Mouse (Mus musculus) midbrain, postnatal 0 days (tissue): ENCODE measurements around the gene Commd8. TPM values are rescaled to one million over a fixed set of nuclear protein-coding genes. Genes with fewer than 3 reads are reported as not detected.

ENCODE experiments used
- ATAC-seq: fragments of 200-750 bp; cut with Nextera tagmentation; 2 replicates; pipeline ENCODE4 v1.8.0; 2017; ENCODE audit warnings: moderate number of reproducible peaks, mild to moderate bottlenecking, moderate TSS enrichment, moderate library complexity; ENCODE audit not compliant: low FRiP score
- DNase-seq: peaks from one replicate; pipeline ENCODE4 v3.0.0-alpha.2; 2015; ENCODE audit warnings: low spot score
- H3K27ac ChIP-seq: fragments of 300-500 bp; sonication (generic); 2 replicates; pipeline ENCODE4 v1.5.1; 2014; ENCODE audit warnings: low read depth, mild to moderate bottlenecking, low read length, mixed read lengths
- H3K27me3 ChIP-seq: fragments of 300-500 bp; sonication (generic); 2 replicates; pipeline ENCODE4 v1.6.1; 2014; ENCODE audit warnings: low read length, control low read depth, mixed read lengths; ENCODE audit not compliant: insufficient read depth
- H3K36me3 ChIP-seq: fragments of 300-500 bp; sonication (generic); 2 replicates; pipeline ENCODE4 v1.6.1; 2014; ENCODE audit warnings: low read length, control low read depth, mixed read lengths; ENCODE audit not compliant: insufficient read depth
- H3K4me1 ChIP-seq: fragments of 300-500 bp; sonication (generic); 2 replicates; pipeline ENCODE4 v1.6.1; 2014; ENCODE audit warnings: mild to moderate bottlenecking, control low read depth, antibody characterized with exemption, low read length, mixed read lengths; ENCODE audit not compliant: insufficient read depth
- H3K4me2 ChIP-seq: fragments of 300-500 bp; sonication (generic); 2 replicates; pipeline ENCODE4 v1.6.1; 2014; ENCODE audit warnings: low read depth, mild to moderate bottlenecking, low read length, mixed read lengths; ENCODE audit not compliant: poor library complexity, severe bottlenecking
- H3K4me3 ChIP-seq: fragments of 300-500 bp; sonication (generic); 2 replicates; pipeline ENCODE4 v1.5.1; 2014; ENCODE audit warnings: low read depth, mild to moderate bottlenecking, low read length, moderate library complexity
- H3K9ac ChIP-seq: fragments of 300-500 bp; sonication (generic); replicated peaks from 2 replicates; pipeline ENCODE4 v1.6.1; 2014; ENCODE audit warnings: mild to moderate bottlenecking, low read length, moderate library complexity, mixed read lengths; ENCODE audit not compliant: poor library complexity, severe bottlenecking
- H3K9me3 ChIP-seq: fragments of 300-500 bp; sonication (generic); 2 replicates; pipeline ENCODE4 v1.6.1; 2016; ENCODE audit warnings: low read length, control low read depth
- CTCF ChIP-seq: IDR thresholded peaks from 2 replicates; pipeline ENCODE4 v1.5.1; 2016; ENCODE audit warnings: antibody characterized with exemption, mild to moderate bottlenecking
- WGBS: fragments of 180-500 bp; shearing (Covaris S2); extraction: QIAGEN DNeasy Blood & Tissue Kit; methylation state at CpG from one replicate; pipeline ENCODE4 v1.1.7; 2014; 5-methylcytosine and 5-hydroxymethylcytosine counted together
- polyA plus RNA-seq: library from polyadenylated mRNA; unstranded; fragments of >200 nt; fragmentation: Nextera tagmentation; extraction: Ambion mirVana; gene quantifications from 2 replicates; pipeline ENCODE4 v1.2.1, GENCODE M21; 2015
- total RNA-seq: library from RNA; depleted of rRNA; stranded (reverse); fragments of >200 nt; gene quantifications from 2 replicates; pipeline ENCODE4 v1.2.3, GENCODE M21; 2014

Gene Commd8
- total and polyA plus RNA-seq, 2 experiments from 2014 or later: 23.9 to 146 TPM

DNA sequence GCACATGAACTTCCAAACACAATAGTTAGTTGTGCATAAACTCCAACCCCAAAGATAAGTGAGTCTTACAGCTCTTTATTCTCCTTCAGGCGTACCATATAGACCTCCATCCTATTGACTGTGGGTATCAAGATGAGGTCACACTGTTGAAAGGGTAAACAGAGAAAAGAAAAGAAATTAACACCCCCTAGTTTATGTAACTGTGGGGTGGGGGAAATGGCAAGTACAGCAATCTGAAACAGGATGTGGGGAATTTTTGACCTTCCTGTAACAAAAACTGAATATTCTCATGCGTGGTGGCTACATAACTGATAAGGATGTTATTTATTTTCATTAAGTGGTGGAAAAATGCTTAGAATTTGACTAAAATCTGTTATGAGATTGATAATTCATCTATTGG is 36.5 kb upstream of the Commd8 start:
- ATAC-seq: no peak
- no peak overlapping the region for H3K9ac ChIP-seq
- TF ChIP-seq CTCF: no peak
- no peaks in the 10 kb centered on the region for H3K36me3 ChIP-seq
- no peaks in the 10 kb centered on the region for H3K27me3 ChIP-seq
- DNase-seq: no peak
- no peak overlapping the region; the same call in 1 of the 2 replicates for H3K4me3 ChIP-seq
- H3K9me3 ChIP-seq: no peaks in the 10 kb centered on the region
- 0 out of 2 replicates have a peak overlapping the region, but pooled peaks have one; percentile 83 for H3K4me2 ChIP-seq
- H3K27ac ChIP-seq: no peak overlapping the region
- H3K4me1 ChIP-seq: no peaks in the 10 kb centered on the region
- 86% methylated on average over 2 of the region's 2 CpGs for WGBS

DNA sequence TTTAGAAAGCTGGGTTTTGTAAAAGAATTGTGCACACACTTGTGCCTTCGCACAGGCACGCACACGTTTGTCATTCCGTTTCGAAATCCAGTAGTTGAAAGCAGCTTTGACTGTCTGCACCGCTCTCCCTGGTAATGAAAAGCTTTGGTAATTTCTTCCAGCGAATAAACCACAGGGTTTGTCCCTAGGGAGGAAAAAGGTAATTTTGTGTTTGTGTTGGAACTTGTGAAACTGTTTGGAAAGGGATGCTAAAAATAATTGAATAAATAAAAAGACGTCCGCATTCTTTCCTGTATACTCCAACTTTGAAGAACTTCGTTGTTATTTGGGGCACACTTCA is 35.7 kb upstream of the Commd8 start:
- peak overlapping the region; percentile 54 for H3K9ac ChIP-seq
- ATAC-seq (no peak), DNase-seq (peak; percentile 23)
- no peak overlapping the region for H3K27ac ChIP-seq
- no peaks in the 10 kb centered on the region for H3K4me1 ChIP-seq
- no peaks in the 10 kb centered on the region for H3K36me3 ChIP-seq
- no peaks in the 10 kb centered on the region for H3K9me3 ChIP-seq
- H3K4me2 ChIP-seq: peak overlapping the region; percentile 83
- H3K4me3 ChIP-seq: peak overlapping the region; percentile 74
- no peak for TF ChIP-seq CTCF
- WGBS: 6% methylated on average over 10 of the region's 10 CpGs
- H3K27me3 ChIP-seq: no peaks in the 10 kb centered on the region

DNA sequence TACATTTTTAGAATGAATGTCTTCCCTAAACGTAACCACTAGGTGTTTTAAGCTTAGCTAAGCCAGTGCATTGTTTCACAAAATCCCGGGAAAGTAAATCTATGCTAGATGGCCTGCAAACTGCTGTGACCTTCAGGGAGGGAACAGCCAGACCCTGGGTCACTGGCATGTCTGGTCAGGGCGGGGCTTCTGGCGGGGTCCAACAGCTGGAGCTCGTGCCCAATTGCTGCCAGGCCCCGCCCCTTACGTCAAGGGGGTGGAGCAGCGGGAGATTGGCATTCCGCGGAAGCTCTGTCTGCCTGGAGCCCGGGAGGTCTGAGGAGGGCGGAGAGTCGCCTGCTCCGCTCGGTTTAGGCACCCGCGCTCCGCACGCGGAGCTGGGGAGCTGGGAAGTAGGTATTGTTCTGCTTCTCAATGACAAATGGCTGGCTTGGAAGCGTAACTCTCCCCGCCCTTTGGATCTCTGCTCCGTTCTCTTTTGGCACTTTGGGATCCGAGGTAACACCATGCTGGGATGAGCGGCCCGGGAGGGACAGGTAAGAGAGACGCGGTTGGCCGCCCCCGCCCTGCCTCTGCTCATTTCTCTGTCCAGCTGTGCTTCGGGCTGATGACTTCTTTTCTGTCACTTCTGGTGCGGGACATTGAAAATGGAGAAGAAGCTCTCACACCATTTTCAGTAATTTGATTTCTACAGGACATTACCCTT is 35.2 kb upstream of the Commd8 start:
- WGBS: under 1% methylated on average over 32 of the region's 32 CpGs
- 0 out of 2 replicates have a peak overlapping the region, but pooled peaks have one; percentile 38 for H3K27ac ChIP-seq

DNA sequence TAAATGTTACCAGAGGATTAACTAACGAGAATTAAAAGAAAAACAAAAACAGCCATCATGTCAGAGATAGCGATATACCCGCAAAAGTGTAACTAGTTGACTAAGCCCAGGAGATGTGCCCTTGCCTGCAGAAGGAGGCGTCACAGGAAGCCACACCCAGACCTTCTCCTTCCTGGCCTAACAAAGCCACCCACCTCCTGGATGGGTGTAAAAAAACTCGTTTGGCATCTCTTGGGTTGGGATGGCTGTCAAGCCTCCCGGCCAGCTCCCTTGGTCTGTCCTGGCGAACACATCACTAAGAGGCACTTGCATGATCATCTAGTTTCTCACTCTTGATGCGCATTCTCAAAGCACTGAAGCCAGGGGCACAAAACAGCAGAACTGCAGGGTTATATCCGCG is 34.0 kb upstream of the Commd8 start:
- Histone ChIP-seq H3K27ac (no peak overlapping the region), H3K27me3 (no peaks in the 10 kb centered on the region), H3K9me3 (no peaks in the 10 kb centered on the region), H3K4me1 (no peaks in the 10 kb centered on the region), H3K4me3 (no peak overlapping the region), H3K9ac (no peak overlapping the region), H3K4me2 (peak overlapping the region; percentile 4; the same call in 1 of the 2 replicates), H3K36me3 (no peaks in the 10 kb centered on the region)
- no peak for DNase-seq
- 47% methylated on average over 10 of the region's 10 CpGs for WGBS
- no peak for ATAC-seq
- TF ChIP-seq CTCF: no peak

More for the DNA sequence above, 35.2 kb upstream of the Commd8 start:
- no peaks in the 10 kb centered on the region for H3K27me3 ChIP-seq
- peak overlapping the region; percentile 54 for H3K9ac ChIP-seq
- no peaks in the 10 kb centered on the region for H3K9me3 ChIP-seq
- peak; percentile 35 for TF ChIP-seq CTCF
- no peaks in the 10 kb centered on the region for H3K36me3 ChIP-seq
- peak overlapping the region; percentile 83 for H3K4me2 ChIP-seq
- peak; percentile 94 for ATAC-seq
- no peaks in the 10 kb centered on the region for H3K4me1 ChIP-seq
- peak overlapping the region; percentile 74 for H3K4me3 ChIP-seq
- DNase-seq: peak; percentile 85

DNA sequence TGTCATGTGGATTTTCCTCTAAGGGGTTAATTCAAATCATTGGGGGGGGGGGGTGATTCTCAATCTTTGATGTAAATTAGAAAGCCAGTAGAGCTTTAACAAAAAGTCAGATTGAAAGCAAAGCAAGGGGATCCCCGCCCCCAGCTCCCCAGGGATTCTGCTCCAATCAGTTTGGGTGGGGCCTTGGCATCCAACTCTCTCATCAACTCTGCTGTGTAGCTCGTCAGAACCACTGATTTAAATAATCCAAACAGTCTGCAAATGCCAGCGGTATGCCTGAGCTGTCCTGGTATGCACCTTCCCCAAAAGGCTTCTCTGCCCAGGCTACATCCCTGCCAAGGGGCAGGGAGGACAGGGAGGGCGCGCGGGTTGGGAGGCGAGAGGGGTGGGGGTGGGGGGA is 33.6 kb upstream of the Commd8 start:
- TF ChIP-seq CTCF: no peak
- no peaks in the 10 kb centered on the region for H3K27me3 ChIP-seq
- DNase-seq: no peak
- H3K9me3 ChIP-seq: no peaks in the 10 kb centered on the region
- ATAC-seq: no peak
- H3K4me2 ChIP-seq: peak overlapping the region; percentile 4; the same call in 1 of the 2 replicates
- H3K36me3 ChIP-seq: no peaks in the 10 kb centered on the region
- H3K4me1 ChIP-seq: no peaks in the 10 kb centered on the region
- no peak overlapping the region for H3K4me3 ChIP-seq
- WGBS: 16% methylated on average over 7 of the region's 7 CpGs
- H3K27ac ChIP-seq: no peak overlapping the region
- no peak overlapping the region for H3K9ac ChIP-seq

DNA sequence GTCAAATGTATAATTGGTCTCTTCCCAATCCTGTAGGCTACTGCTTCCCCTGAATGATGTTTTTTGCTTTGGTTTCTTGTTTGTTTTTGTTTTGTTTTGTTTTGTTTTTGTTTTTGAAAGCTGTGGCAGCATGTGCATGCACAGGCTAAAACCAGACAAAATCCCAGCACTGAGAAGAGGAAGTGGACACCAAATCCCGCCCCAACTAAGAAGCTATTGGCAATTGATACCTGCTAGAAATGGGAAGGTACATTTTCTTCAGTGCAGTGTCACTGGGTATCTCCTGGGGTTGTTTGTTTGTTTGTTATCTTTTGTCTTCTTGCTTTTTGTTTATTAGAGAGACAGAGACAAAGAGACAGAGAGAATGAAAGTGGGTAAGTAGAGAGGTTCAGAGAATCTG is 27.5 kb upstream of the Commd8 start:
- Histone ChIP-seq H3K9ac (no peak overlapping the region), H3K9me3 (no peaks in the 10 kb centered on the region), H3K4me2 (no peak overlapping the region), H3K36me3 (no peaks in the 10 kb centered on the region), H3K27ac (no peak overlapping the region), H3K27me3 (no peaks in the 10 kb centered on the region), H3K4me1 (no peaks in the 10 kb centered on the region), H3K4me3 (no peak overlapping the region)
- 93% methylated on average over 1 of the region's 1 CpGs for WGBS
- ATAC-seq: no peak
- DNase-seq: no peak
- TF ChIP-seq CTCF: no peak
